Mouse (Mus musculus): ENCODE measurements at regions not wholly inside any gene's neighbourhood (a gene's known extent, or its start where the extent isn't known, plus 50 kb on each side); places are given as distances from the start of the nearest gene placed in this dataset.

DNA sequence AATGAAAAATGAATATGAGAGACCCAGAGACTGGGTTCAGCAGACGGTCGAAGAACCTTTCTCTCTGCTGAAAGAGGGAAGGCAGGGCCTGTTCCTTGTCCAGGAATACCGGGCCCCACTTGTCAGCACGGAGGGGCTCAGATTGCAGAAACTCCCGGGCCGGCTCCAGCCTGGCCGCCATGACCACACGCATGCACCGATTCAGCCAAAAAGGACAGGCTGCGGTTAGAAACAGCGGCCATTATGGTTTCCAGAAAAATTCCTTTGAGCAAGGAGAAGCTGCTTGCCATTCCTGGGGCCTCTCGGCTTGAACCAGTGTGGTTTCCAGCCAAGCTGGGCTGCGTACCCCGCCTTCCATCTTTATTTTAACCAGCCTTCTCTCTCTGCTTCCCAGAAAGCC lies 64.7 kb upstream of the Tnrc6c start:
- DNase-seq: no peak

DNA sequence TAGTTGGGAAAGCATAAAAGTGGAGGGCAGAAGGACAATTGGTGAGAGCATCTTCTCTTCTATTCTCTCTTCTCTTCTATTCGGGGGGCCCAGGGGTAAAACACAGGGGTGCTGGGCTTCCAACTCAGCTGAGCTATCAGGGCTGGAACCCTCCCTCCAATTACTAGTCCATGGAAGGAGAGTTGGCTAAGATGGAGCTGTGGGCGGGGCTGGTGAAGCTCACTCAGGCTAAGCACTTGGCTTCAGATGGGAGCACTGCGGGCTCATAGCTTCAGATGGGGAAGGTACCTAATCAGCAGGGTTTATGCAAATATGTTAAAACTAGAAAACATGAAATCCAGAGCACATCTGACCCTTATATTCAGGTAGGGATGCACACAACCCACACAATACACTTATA lies 61.5 kb upstream of the Tnrc6c start:
- DNase-seq: no peak

GRCm38 (mm10) chr11:117596201-117596600 lies 57.9 kb upstream of the Tnrc6c start:
- no peak for DNase-seq

DNA sequence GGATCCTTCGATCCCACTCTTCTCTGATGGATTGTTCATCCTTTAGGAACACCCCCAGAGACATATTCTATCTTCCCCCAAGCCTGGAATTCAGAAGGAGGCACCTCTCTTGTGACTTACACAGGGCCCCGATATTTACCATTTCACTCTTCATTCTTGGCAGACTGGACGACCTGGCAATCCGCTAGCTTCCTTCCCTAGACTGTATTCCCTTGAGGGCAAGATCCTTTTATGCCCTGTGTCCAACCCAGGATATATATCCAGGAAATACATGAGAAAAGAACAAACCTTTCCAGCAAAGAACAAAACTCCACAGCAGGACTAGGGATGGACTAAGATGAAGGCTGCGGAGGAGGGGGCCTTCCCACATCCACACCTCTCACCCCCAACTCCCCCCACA lies 56.3 kb upstream of the Tnrc6c start:
- DNase-seq: no peak

GRCm38 (mm10) chr11:117598170-117598583 lies 55.9 kb upstream of the Tnrc6c start:
- DNase-seq: no peak

DNA sequence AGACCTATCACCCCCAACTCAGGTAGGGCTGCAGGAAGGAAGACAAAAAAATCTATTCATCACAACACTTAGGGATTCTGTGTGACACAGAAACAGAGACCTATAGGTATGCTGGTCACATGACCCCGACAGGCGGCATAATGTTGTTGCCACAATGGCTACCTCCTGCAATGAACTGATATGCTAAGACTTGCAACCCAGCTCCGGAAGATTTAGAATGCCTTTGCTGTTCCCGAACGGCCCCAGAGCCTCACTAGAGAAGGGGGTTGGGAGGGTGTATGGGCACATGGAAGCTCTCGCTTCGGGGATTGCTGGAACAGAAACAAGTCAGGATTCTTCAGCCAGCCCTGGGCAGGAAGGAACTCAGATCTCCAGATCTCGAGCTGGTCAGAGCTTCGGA lies 55.5 kb upstream of the Tnrc6c start:
- no peak for DNase-seq

- no peak for DNase-seq
Observed at GRCm38 (mm10) chr11:117599049-117599787, 54.9 kb upstream of the Tnrc6c start.

DNA sequence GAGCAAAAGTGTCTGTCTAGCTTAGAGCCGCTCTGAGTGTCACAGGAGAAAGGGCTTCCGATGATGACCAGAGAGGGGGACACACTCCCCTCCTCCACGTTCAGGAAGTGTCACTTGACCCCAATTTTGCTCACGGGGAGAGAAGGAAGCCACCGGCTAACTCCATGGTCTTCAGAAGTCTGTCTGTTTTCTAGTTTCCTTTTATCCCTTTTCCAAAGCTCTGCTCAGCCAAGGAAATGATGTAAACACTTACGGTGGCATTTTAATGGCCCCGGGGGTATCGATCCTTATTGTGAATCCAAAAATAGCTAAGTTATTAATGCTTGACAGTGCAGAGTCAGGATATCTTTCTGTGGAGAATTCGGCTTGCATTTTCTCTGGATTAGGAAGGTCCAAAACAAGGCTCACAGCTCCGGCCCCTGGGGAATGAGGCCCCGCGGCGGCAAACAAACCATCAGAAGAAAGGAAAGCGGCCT lies 54.3 kb upstream of the Tnrc6c start:
- DNase-seq: no peak

GRCm38 (mm10) chr11:117601147-117601546 lies 52.9 kb upstream of the Tnrc6c start:
- no peak for DNase-seq

GRCm38 (mm10) chr11:117604019-117604418 lies 50.1 kb upstream of the Tnrc6c start:
- no peak for DNase-seq

Data from kidney, adult 9 months (tissue).